Mouse (Mus musculus) adrenal gland (tissue): ENCODE measurements around the gene Pikfyve.

Experiments
- intact Hi-C: fragments of 180-260 bp; cut with DNase I; formaldehyde crosslinking; loops from one replicate; pipeline ENCODE4 v1.15.1; 2025
- long read RNA-seq, 2 experiments: library from polyadenylated mRNA; unstranded; transcript quantifications; one replicate each; pipeline ENCODE4 v2.0.0; 2020; ENCODE audit warnings: borderline replicate concordance in 1 of 2; ENCODE audit not compliant: insufficient replicate concordance in 1 of 2

Gene Pikfyve
- long read RNA-seq, experiment 1, partial matches to known transcripts: 3 of 8 reads
- long read RNA-seq, experiment 1, other reads (novel, unspliced or antisense): 5 of 8 reads
- long read RNA-seq, experiment 2, partial matches to known transcripts: 3 of 7 reads
- long read RNA-seq, experiment 2, other reads (novel, unspliced or antisense): 4 of 7 reads

GRCm38 (mm10) chr1:65186287-65187073, at the start of gene Pikfyve, which contains the start of gene Idh1:
Pikfyve (plus strand) TSS chr1:65186683.
Idh1 (minus strand) TSS chr1:65186500.
- intact Hi-C loops: no loop called here

- intact Hi-C loops: no loop called here
Measured at GRCm38 (mm10) chr1:65137560-65137959, 48.9 kb upstream of the Pikfyve start.

GRCm38 (mm10) chr1:65144783-65145182, 41.7 kb upstream of the Pikfyve start:
- intact Hi-C loops: no loop called here

GRCm38 (mm10) chr1:65146601-65147000, 39.9 kb upstream of the Pikfyve start:
- intact Hi-C loops: no loop called here

- intact Hi-C loops: no loop called here
Measured at GRCm38 (mm10) chr1:65147326-65147725, 39.2 kb upstream of the Pikfyve start.

- intact Hi-C loops: no loop called here
Measured at GRCm38 (mm10) chr1:65147971-65148370, 38.5 kb upstream of the Pikfyve start.

- intact Hi-C loops: no loop called here
Measured at GRCm38 (mm10) chr1:65154814-65155213, 31.7 kb upstream of the Pikfyve start.

- intact Hi-C loops: no loop called here
Measured at GRCm38 (mm10) chr1:65156111-65156510, 30.4 kb upstream of the Pikfyve start.

GRCm38 (mm10) chr1:65162210-65162609, 24.3 kb upstream of the Pikfyve start:
- intact Hi-C loops: no loop called here

GRCm38 (mm10) chr1:65167496-65167895, 19.0 kb upstream of the Pikfyve start:
- intact Hi-C loops: no loop called here

- intact Hi-C loops: no loop called here
Measured at GRCm38 (mm10) chr1:65169536-65169935, 16.9 kb upstream of the Pikfyve start.

GRCm38 (mm10) chr1:65169947-65170346, 16.5 kb upstream of the Pikfyve start:
- intact Hi-C loops: loop anchor here (10.0 kb wide), 1 partner anchor 435 kb away; the partner anchor contains the start of gene Fzd5

- intact Hi-C loops: loop anchor here (10.0 kb wide), 1 partner anchor 437 kb away; the partner anchor contains the start of gene Fzd5
Measured at GRCm38 (mm10) chr1:65171579-65171978, 14.9 kb upstream of the Pikfyve start.

GRCm38 (mm10) chr1:65173716-65174115, 12.8 kb upstream of the Pikfyve start:
- intact Hi-C loops: loop anchor here (10.0 kb wide), 1 partner anchor 439 kb away; the partner anchor contains the start of gene Fzd5

GRCm38 (mm10) chr1:65176171-65176570, 10.3 kb upstream of the Pikfyve start:
- intact Hi-C loops: loop anchor here (10.0 kb wide), 1 partner anchor 441 kb away; the partner anchor contains the start of gene Fzd5

- intact Hi-C loops: loop anchor here (10.0 kb wide), 1 partner anchor 442 kb away; the partner anchor contains the start of gene Fzd5
Measured at GRCm38 (mm10) chr1:65176912-65177311, 9.6 kb upstream of the Pikfyve start.

- intact Hi-C loops: loop anchor here (10.0 kb wide), 1 partner anchor 443 kb away; the partner anchor contains the start of gene Fzd5
Measured at GRCm38 (mm10) chr1:65177452-65177851, 9.0 kb upstream of the Pikfyve start.

GRCm38 (mm10) chr1:65178126-65178901, 8.2 kb upstream of the Pikfyve start:
- intact Hi-C loops: loop anchor here (2.0 to 10.0 kb wide), 3 partner anchors 66 to 444 kb away; partner anchors contain the start of gene Fzd5

- intact Hi-C loops: loop anchor here (2.0 to 10.0 kb wide), 3 partner anchors 66 to 444 kb away; partner anchors contain the start of gene Fzd5
Measured at GRCm38 (mm10) chr1:65178902-65179432, 7.5 kb upstream of the Pikfyve start.

GRCm38 (mm10) chr1:65179634-65180249, 6.7 kb upstream of the Pikfyve start:
- intact Hi-C loops: loop anchor here (2.0 to 10.0 kb wide), 3 partner anchors 67 to 445 kb away; partner anchors contain the start of gene Fzd5
